Mouse (Mus musculus): Measurements from ENCODE around the gene Cadps. TPM values are rescaled to one million over a fixed set of nuclear protein-coding genes. Genes with fewer than 3 reads are reported as not detected.
"Not testable (repeated sequence)": the region's sequence is repeated elsewhere in the genome, so short reads cannot be mapped to it uniquely, and the experiment has no call there.

Gene Cadps
- polyA plus RNA-seq, 1 experiment from 2014 or later: 0.51 TPM

- H3K4me1 ChIP-seq: peaks cover 14% of the 10 kb centered on the region
- H3K9ac ChIP-seq: no peak overlapping the region
- 67% methylated on average over 2 of the region's 2 CpGs for whole genome bisulfite sequencing
- no peak overlapping the region for H3K4me3 ChIP-seq (replicated peaks)
- no peak overlapping the region for H3K27ac ChIP-seq
- H3K9me3 ChIP-seq (replicated peaks): no peaks in the 10 kb centered on the region
- ATAC-seq (replicated peaks; ENCODE audit: low FRiP score): no peak
- no peaks in the 10 kb centered on the region for H3K27me3 ChIP-seq
- H3K36me3 ChIP-seq: no peaks in the 10 kb centered on the region
- H3K4me2 ChIP-seq: no peak overlapping the region
Measured at GRCm38 (mm10) chr14:12577475-12578140, 245.3 kb downstream of the Cadps start.

DNA sequence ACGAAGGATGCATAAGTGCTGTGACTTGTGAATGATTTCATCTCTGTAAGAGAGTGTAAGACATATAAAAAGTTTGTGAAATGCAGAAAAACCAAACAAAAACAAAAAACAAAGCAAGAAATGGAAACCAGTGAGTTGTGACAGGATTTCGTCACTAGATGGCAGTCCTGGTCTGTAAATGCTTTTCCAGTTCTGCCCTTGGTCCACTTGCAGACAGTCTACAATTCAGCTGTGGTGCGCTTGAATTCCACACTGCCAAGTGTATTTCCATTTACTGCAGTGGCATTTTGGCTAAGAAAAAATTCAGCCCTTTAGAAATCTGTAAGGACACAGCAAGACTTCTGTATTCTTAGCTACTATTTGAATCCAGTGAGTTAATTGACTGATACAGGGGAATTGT is 247.8 kb downstream of the Cadps start:
- H3K27me3 ChIP-seq: no peaks in the 10 kb centered on the region
- no peak overlapping the region for H3K4me2 ChIP-seq
- H3K36me3 ChIP-seq: no peaks in the 10 kb centered on the region
- no peak overlapping the region for H3K4me3 ChIP-seq (replicated peaks)
- no peak for ATAC-seq (replicated peaks; ENCODE audit: low FRiP score)
- H3K9me3 ChIP-seq (replicated peaks): no peaks in the 10 kb centered on the region
- H3K9ac ChIP-seq: no peak overlapping the region
- WGBS: 24% methylated on average over 3 of the region's 3 CpGs
- no peak overlapping the region for H3K27ac ChIP-seq
- H3K4me1 ChIP-seq: no peaks in the 10 kb centered on the region

DNA sequence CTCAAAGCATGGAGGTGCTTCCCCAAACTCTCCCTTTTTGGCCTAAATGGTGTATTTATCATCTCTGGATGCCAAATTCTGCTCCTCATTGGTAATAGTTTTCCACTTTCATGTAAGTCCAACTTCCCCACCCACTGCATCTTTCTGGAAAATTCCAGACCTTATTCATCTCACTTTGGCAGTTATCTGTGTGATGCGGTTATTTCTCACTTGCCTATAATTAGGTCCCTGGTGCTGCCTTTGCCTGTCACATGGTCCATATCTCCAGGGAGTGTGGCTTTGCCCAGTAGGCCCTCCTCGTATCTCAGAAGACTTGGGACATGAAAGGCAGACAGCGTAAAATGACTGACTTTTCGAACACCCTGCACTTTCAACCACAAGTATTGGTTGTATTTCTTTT is 248.5 kb downstream of the Cadps start:
- WGBS: 80% methylated on average over 4 of the region's 4 CpGs
- Histone ChIP-seq H3K9me3 (replicated peaks) (no peaks in the 10 kb centered on the region), H3K27ac (no peak overlapping the region), H3K4me1 (no peaks in the 10 kb centered on the region), H3K27me3 (no peaks in the 10 kb centered on the region), H3K4me3 (replicated peaks) (no peak overlapping the region), H3K36me3 (no peaks in the 10 kb centered on the region), H3K9ac (no peak overlapping the region), H3K4me2 (no peak overlapping the region)
- ATAC-seq (replicated peaks; ENCODE audit: low FRiP score): no peak

- H3K9me3 ChIP-seq (replicated peaks); H3K27me3 ChIP-seq; H3K4me3 ChIP-seq (replicated peaks); ATAC-seq (replicated peaks; ENCODE audit: low FRiP score); H3K9ac ChIP-seq; H3K36me3 ChIP-seq; H3K4me1 ChIP-seq; H3K4me2 ChIP-seq; H3K27ac ChIP-seq: not testable (repeated sequence)
Measured at GRCm38 (mm10) chr14:12561730-12562129, 261.1 kb downstream of the Cadps start.

GRCm38 (mm10) chr14:12560233-12560577 is 262.7 kb downstream of the Cadps start:
- ATAC-seq (replicated peaks; ENCODE audit: low FRiP score): no peak
- H3K4me3 ChIP-seq (replicated peaks): no peak overlapping the region
- no peak overlapping the region for H3K27ac ChIP-seq
- H3K4me2 ChIP-seq: no peak overlapping the region
- H3K27me3 ChIP-seq: no peaks in the 10 kb centered on the region
- no peaks in the 10 kb centered on the region for H3K36me3 ChIP-seq
- WGBS: 63% methylated on average over 1 of the region's 1 CpGs
- H3K9ac ChIP-seq: no peak overlapping the region
- H3K9me3 ChIP-seq (replicated peaks): no peaks in the 10 kb centered on the region
- no peaks in the 10 kb centered on the region for H3K4me1 ChIP-seq

DNA sequence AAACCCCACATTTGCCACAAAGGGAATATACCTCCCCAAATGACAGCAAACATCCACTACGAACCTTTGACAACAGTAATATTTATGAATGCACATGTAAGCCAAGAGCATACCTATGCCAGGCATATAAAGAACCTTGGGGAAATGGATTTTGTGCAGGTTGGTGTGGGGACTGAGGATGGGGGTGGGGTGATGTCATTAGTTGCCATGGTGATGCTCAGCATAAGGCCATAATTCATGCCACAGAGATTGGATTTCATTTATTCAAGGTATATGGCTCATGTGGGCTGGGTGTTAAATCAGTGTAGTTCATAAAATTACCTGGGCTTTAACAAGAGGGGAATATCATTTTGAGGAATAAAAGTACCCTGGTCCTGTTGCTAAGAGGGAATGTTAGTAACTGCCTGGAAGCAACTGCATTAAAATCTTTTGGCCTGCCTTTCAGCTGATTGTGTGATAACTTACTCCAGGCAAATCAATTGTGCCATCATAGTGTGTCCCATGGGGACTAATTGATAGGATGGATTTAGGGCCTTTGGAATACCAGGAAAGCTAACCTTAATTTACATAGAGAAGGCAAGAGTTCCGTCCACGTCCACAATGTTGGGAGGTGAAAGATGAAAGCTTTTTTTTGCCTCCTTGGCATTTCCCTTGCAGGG is 263.2 kb downstream of the Cadps start:
- H3K27ac ChIP-seq: no peak overlapping the region
- WGBS: 69% methylated on average over 3 of the region's 3 CpGs

DNA sequence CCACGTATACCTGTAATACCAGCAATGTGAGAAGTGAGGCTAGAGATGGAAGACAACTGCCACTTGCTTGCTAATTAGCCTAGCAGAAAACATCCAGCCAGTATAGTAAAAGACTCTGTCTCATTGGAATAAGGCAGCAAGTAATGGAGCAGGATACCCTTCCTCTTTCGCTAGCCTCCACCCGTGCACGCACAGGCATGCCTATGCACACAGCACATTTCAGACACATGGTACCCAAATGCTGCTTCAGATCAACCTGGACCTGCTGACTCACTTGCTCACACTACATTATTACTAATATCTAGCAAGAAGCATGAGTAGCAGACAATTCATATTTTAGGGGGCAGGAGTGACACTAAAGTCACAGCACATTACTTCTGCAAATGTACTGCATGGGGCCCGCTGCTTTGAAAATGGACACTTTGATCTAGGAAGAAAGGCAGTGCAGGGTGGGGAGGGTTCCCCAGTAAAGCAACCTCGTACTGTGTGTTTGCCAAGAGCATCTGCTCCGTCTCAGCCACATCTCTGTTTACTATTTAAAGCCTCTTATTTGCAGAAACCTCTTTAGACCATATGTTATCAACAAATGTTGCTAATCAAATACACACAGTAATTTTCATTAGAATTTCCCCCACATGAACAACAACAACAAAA is 263.8 kb downstream of the Cadps start:
- no peaks in the 10 kb centered on the region for H3K9me3 ChIP-seq (replicated peaks)
- no peaks in the 10 kb centered on the region for H3K4me1 ChIP-seq
- ATAC-seq (replicated peaks; ENCODE audit: low FRiP score): no peak
- no peak overlapping the region for H3K4me3 ChIP-seq (replicated peaks)
- H3K9ac ChIP-seq: no peak overlapping the region
- H3K27me3 ChIP-seq: no peaks in the 10 kb centered on the region
- H3K4me2 ChIP-seq: no peak overlapping the region
- no peak overlapping the region for H3K27ac ChIP-seq
- H3K36me3 ChIP-seq: no peaks in the 10 kb centered on the region
- 66% methylated on average over 7 of the region's 7 CpGs for WGBS

More for the DNA sequence above, 263.2 kb downstream of the Cadps start:
- Histone ChIP-seq H3K36me3 (no peaks in the 10 kb centered on the region), H3K9ac (no peak overlapping the region), H3K4me1 (no peaks in the 10 kb centered on the region), H3K9me3 (replicated peaks) (no peaks in the 10 kb centered on the region), H3K27me3 (no peaks in the 10 kb centered on the region), H3K4me3 (replicated peaks) (no peak overlapping the region), H3K4me2 (no peak overlapping the region)
- no peak for ATAC-seq (replicated peaks; ENCODE audit: low FRiP score)

- H3K9me3 ChIP-seq (replicated peaks): no peaks in the 10 kb centered on the region
- H3K36me3 ChIP-seq: no peaks in the 10 kb centered on the region
- ATAC-seq (replicated peaks; ENCODE audit: low FRiP score): no peak
- no peak overlapping the region for H3K4me3 ChIP-seq (replicated peaks)
- H3K4me2 ChIP-seq: no peak overlapping the region
- H3K27me3 ChIP-seq: no peaks in the 10 kb centered on the region
- H3K27ac ChIP-seq: no peak overlapping the region
- H3K4me1 ChIP-seq: no peaks in the 10 kb centered on the region
- WGBS: 59% methylated on average over 2 of the region's 2 CpGs
- no peak overlapping the region for H3K9ac ChIP-seq
Measured at GRCm38 (mm10) chr14:12554486-12554885, 268.4 kb downstream of the Cadps start.

- H3K4me1 ChIP-seq: no peaks in the 10 kb centered on the region
- no peak overlapping the region for H3K27ac ChIP-seq
- no peak overlapping the region for H3K4me2 ChIP-seq
- no peak for ATAC-seq (replicated peaks; ENCODE audit: low FRiP score)
- WGBS: 42% methylated on average over 6 of the region's 6 CpGs
- no peaks in the 10 kb centered on the region for H3K27me3 ChIP-seq
- H3K9ac ChIP-seq: no peak overlapping the region
- H3K36me3 ChIP-seq: no peaks in the 10 kb centered on the region
- H3K4me3 ChIP-seq (replicated peaks): no peak overlapping the region
- no peaks in the 10 kb centered on the region for H3K9me3 ChIP-seq (replicated peaks)
Measured at GRCm38 (mm10) chr14:12551353-12551752, 271.5 kb downstream of the Cadps start.

DNA sequence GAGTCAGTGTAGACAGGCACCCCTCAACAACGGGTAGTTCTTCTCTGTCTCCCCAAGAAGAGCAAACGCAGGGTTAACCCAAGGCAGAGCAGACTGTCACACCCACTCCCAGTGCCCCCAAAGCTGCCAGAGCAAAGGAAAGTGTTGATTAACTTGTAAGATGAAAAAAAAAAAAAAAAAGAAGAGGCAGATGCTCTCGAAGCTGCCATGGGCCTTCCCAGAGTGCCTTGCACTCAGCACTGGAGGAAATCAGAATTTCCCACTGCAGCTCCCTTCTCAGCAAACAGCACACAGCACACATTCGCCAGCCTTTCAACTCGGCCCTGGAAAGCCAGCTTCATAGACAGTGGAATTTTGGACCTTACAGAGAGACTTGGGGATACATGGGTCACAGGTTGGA is 271.9 kb downstream of the Cadps start:
- Histone ChIP-seq H3K36me3 (no peaks in the 10 kb centered on the region), H3K9me3 (replicated peaks) (no peaks in the 10 kb centered on the region), H3K4me3 (replicated peaks) (no peak overlapping the region), H3K4me1 (no peaks in the 10 kb centered on the region), H3K27ac (no peak overlapping the region), H3K27me3 (no peaks in the 10 kb centered on the region), H3K4me2 (no peak overlapping the region), H3K9ac (no peak overlapping the region)
- WGBS: 54% methylated on average over 5 of the region's 5 CpGs
- ATAC-seq (replicated peaks; ENCODE audit: low FRiP score): no peak

DNA sequence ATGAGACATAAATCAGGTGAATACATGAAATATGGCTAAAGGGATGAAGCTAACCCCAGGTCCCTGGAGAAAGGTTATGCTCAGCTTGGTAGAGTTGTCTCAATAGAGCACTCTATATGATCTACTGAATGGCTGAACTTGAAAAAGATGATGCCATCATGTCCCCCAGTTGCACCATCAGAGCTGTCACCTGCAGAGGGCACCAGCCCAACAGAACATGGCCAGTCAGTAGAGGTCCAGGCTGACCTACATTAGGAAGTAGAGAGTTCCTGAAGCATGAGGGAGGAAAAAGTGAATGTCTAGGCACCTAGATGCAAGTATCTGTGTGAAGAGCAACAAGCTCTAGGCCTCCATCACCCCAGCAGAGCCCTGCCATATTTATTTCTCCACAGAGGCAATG is 273.6 kb downstream of the Cadps start:
- Histone ChIP-seq H3K27me3 (no peaks in the 10 kb centered on the region), H3K4me3 (replicated peaks) (no peak overlapping the region), H3K9me3 (replicated peaks) (no peaks in the 10 kb centered on the region), H3K4me2 (no peak overlapping the region), H3K36me3 (no peaks in the 10 kb centered on the region), H3K9ac (no peak overlapping the region), H3K27ac (no peak overlapping the region), H3K4me1 (no peaks in the 10 kb centered on the region)
- no peak for ATAC-seq (replicated peaks; ENCODE audit: low FRiP score)

DNA sequence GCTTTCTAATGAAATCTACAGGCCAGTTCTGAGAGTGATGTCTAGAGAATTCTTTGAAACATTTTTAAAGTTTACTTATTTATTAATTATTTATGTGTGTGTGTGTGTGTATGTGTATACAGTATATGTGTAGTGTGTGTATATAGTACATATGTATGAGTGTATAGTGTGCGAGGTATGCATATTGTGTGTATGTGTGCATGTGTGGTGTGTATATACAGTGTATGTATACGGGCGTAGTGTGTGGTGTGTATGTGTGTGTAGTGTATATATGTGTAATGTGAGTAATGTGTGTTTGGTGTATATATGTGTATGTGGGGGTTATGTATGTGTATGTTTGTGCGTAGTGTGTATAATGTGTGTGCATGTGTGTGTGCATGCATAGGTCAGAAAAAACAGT is 275.4 kb downstream of the Cadps start:
- Histone ChIP-seq H3K4me1 (no peaks in the 10 kb centered on the region), H3K27ac (no peak overlapping the region), H3K36me3 (no peaks in the 10 kb centered on the region), H3K4me3 (replicated peaks) (no peak overlapping the region), H3K9me3 (replicated peaks) (no peaks in the 10 kb centered on the region), H3K9ac (no peak overlapping the region), H3K27me3 (no peaks in the 10 kb centered on the region), H3K4me2 (no peak overlapping the region)
- WGBS: 97% methylated on average over 4 of the region's 4 CpGs
- ATAC-seq (replicated peaks; ENCODE audit: low FRiP score): no peak

Data from kidney, embryonic 15.5 days (tissue).